Mouse (Mus musculus): Measurements from ENCODE around the gene Kif5c.

- TF ChIP-seq CTCF (IDR thresholded peaks at IDR 0.05; ENCODE audit: borderline replicate concordance, insufficient read depth, low read length) (no peak), POLR2A (IDR thresholded peaks at IDR 0.05; ENCODE audit: low read depth, low read length) (no peak)
Measured at GRCm38 (mm10) chr2:49818126-49818525, 199.0 kb downstream of the Kif5c start.
